10 mouse cellular contexts compared by ENCODE assay signal in genomic region chr13:19698524-19699173, GRCm38 (mm10). TPM values are rescaled to one million over a fixed set of nuclear protein-coding genes. Genes with fewer than 3 reads are reported as not detected.
A peak's percentile ranks its signal among the peaks of the same experiment; 100 is the strongest.
DNase-seq lines count a peak whose midpoint lies in the region; ATAC-seq and TF ChIP-seq lines count a peak whose summit lies in the region.
"Had no signal": no experiment of that assay in that cellular context is flagged by ENCODE, and none has a peak within 500 bp of the region (broad histone marks: within the 10 kb centered on the region; RNA-seq: fewer than 3 reads in every experiment).

No protein-coding gene starts in this region.

- 29% methylated on average over 12 of the region's 12 CpGs for WGBS in forebrain, embryonic 11.5 days
- 33% methylated on average over 12 of the region's 12 CpGs for WGBS in forebrain, embryonic 10.5 days
- 21% methylated on average over 12 of the region's 12 CpGs for WGBS in heart, embryonic 16.5 days
- WGBS in limb, embryonic 14.5 days: 27% methylated on average over 12 of the region's 12 CpGs

- H3K4me2 ChIP-seq in forebrain, embryonic 11.5 days (ENCODE audit: low read depth, low read length, severe bottlenecking): no peak overlapping the region
- peak overlapping the region; percentile 38; the same call in 1 of the 2 replicates for H3K4me2 ChIP-seq in heart, embryonic 16.5 days (ENCODE audit: low read depth, low read length)
- no peak overlapping the region for H3K4me2 ChIP-seq in limb, embryonic 14.5 days (replicated peaks; ENCODE audit: low read depth, low read length, severe bottlenecking)

- H3K27me3 ChIP-seq in forebrain, embryonic 11.5 days (ENCODE audit: control insufficient read depth, insufficient read depth, low read length): no peaks in the 10 kb centered on the region
- H3K27me3 ChIP-seq in forebrain, embryonic 10.5 days (ENCODE audit: poor library complexity, severe bottlenecking): peaks cover 6% of the 10 kb centered on the region
- no peaks in the 10 kb centered on the region for H3K27me3 ChIP-seq in heart, embryonic 16.5 days (ENCODE audit: control insufficient read depth, insufficient read depth, low read length)
- H3K27me3 ChIP-seq in limb, embryonic 14.5 days (ENCODE audit: control insufficient read depth, insufficient read depth, low read length): peaks cover 4% of the 10 kb centered on the region; the same call in 1 of the 2 replicates

- H3K4me1 ChIP-seq in forebrain, embryonic 11.5 days (replicated peaks; ENCODE audit: control insufficient read depth, insufficient read depth, low read length): no peaks in the 10 kb centered on the region; the same call in 1 of the 2 replicates
- H3K4me1 ChIP-seq in forebrain, embryonic 10.5 days: peaks cover 6% of the 10 kb centered on the region
- H3K4me1 ChIP-seq in heart, embryonic 16.5 days (ENCODE audit: control insufficient read depth, insufficient read depth, low read length): peaks cover 3% of the 10 kb centered on the region; the same call in 1 of the 2 replicates
- H3K4me1 ChIP-seq in limb, embryonic 14.5 days (ENCODE audit: control insufficient read depth, insufficient read depth, low read length): no peaks in the 10 kb centered on the region

- intact Hi-C loops in gastrocnemius, postnatal 14 days (cut with DNase I; ENCODE audit: low total_unique reads): loop anchor here (5.0 kb wide), 1 partner anchor 594 kb away; no protein-coding TSS in a partner anchor

- no peaks in the 10 kb centered on the region for H3K36me3 ChIP-seq in forebrain, embryonic 11.5 days (ENCODE audit: control insufficient read depth, insufficient read depth, low read length)
- no peaks in the 10 kb centered on the region for H3K36me3 ChIP-seq in forebrain, embryonic 10.5 days (replicated peaks)
- H3K36me3 ChIP-seq in heart, embryonic 16.5 days (ENCODE audit: control insufficient read depth, insufficient read depth): no peaks in the 10 kb centered on the region
- H3K36me3 ChIP-seq in limb, embryonic 14.5 days (ENCODE audit: control insufficient read depth, insufficient read depth, low read length): no peaks in the 10 kb centered on the region

- TF ChIP-seq POLR2A in limb, embryonic 14.5 days (IDR thresholded peaks at IDR 0.05; ENCODE audit: borderline replicate concordance, extremely low read depth, insufficient read depth, insufficient read length): no peak

- H3K4me3 ChIP-seq in forebrain, embryonic 11.5 days (ENCODE audit: low read depth, low read length): no peak overlapping the region
- no peak overlapping the region for H3K4me3 ChIP-seq in forebrain, embryonic 10.5 days
- no peak overlapping the region for H3K4me3 ChIP-seq in heart, embryonic 16.5 days (ENCODE audit: low read length)
- H3K4me3 ChIP-seq in limb, embryonic 14.5 days (replicated peaks; ENCODE audit: low read length): no peak overlapping the region

- DNase-seq in forebrain, embryonic 11.5 days (ENCODE audit: low spot score): no peak
- DNase-seq in forebrain, embryonic 10.5 days (ENCODE audit: extremely low spot score, low spot score): no peak
- peak; percentile 86 for DNase-seq in 416B (ENCODE audit: low read depth)
- DNase-seq in c-Kit-positive CD71-negative TER-119-negative erythroid progenitor cells, embryonic 14.5 days (ENCODE audit: low read depth): peak; percentile 19
- peak; percentile 77 for DNase-seq in limb, embryonic 14.5 days (ENCODE audit: low spot score)
- DNase-seq in gastrocnemius, postnatal 14 days: no peak

- no peak overlapping the region for H3K9ac ChIP-seq in forebrain, embryonic 11.5 days (ENCODE audit: low read length)
- H3K9ac ChIP-seq in heart, embryonic 16.5 days (ENCODE audit: low read length): no peak overlapping the region
- H3K9ac ChIP-seq in limb, embryonic 14.5 days (ENCODE audit: low read depth, low read length, severe bottlenecking): no peak overlapping the region

- H3K9me3 ChIP-seq in forebrain, embryonic 11.5 days (ENCODE audit: control insufficient read depth, low read length): no peaks in the 10 kb centered on the region
- H3K9me3 ChIP-seq in forebrain, embryonic 10.5 days: no peaks in the 10 kb centered on the region
- no peaks in the 10 kb centered on the region for H3K9me3 ChIP-seq in heart, embryonic 16.5 days (replicated peaks; ENCODE audit: control insufficient read depth, low read length)
- H3K9me3 ChIP-seq in limb, embryonic 14.5 days (ENCODE audit: control insufficient read depth, low read length): no peaks in the 10 kb centered on the region

- no peak overlapping the region for H3K27ac ChIP-seq in forebrain, embryonic 11.5 days (ENCODE audit: low read depth, low read length)
- H3K27ac ChIP-seq in forebrain, embryonic 10.5 days: no peak overlapping the region
- no peak overlapping the region for H3K27ac ChIP-seq in heart, embryonic 16.5 days (ENCODE audit: low read length)
- H3K27ac ChIP-seq in limb, embryonic 14.5 days (replicated peaks; ENCODE audit: low read depth, low read length): no peak overlapping the region
- H3K27ac ChIP-seq: macrophage had no signal

- ATAC-seq in forebrain, embryonic 11.5 days (replicated peaks; ENCODE audit: low FRiP score): peak; percentile 59; the same call in 1 of the 2 replicates
- no peak for ATAC-seq in heart, embryonic 16.5 days (replicated peaks; ENCODE audit: extremely low read depth, insufficient read depth, low FRiP score)
- ATAC-seq in limb, embryonic 14.5 days (ENCODE audit: low FRiP score, low read depth): 0 out of 2 replicates have a peak, but pooled peaks have one; percentile 34
- peak; percentile 48; the same call in 1 of the 2 replicates for ATAC-seq in neutrophil, adult 5-6 weeks (ENCODE audit: extremely low read depth, insufficient number of reproducible peaks, low FRiP score, poor library complexity, severe bottlenecking)

RNA-seq across cellular contexts. Expression of gene Nme8, which starts 1.1 kb away (rescaled TPM):
- polyA plus RNA-seq in forebrain, embryonic 11.5 days (2014; fragmentation: Nextera tagmentation; extraction: Ambion mirVana): not detected in 2 replicates
- not detected in 2 replicates for polyA plus RNA-seq in forebrain, embryonic 10.5 days (2016; fragmentation: Nextera tagmentation; extraction: Ambion mirVana)
- polyA plus RNA-seq in heart, embryonic 16.5 days (2015; fragmentation: Nextera tagmentation; extraction: Ambion mirVana): 0.81 and 0.88 TPM in 2 replicates
- polyA plus RNA-seq in limb, embryonic 14.5 days (2012; rRNA removed): not detected in 2 replicates
- not detected in 2 replicates for polyA plus RNA-seq in limb, embryonic 14.5 days (2014; fragmentation: Nextera tagmentation; extraction: Ambion mirVana)
- total RNA-seq in neutrophil, adult 5-6 weeks (2017): not detected in 2 replicates
- total RNA-seq in gastrocnemius, postnatal 14 days (2021): not detected
- total RNA-seq: adrenal gland, postnatal 36 days had no signal
- polyA plus RNA-seq: macrophage had no signal

Comparison
In these comparisons a context has a peak if more than half of its experiments do, and no peak if none do; other contexts are left out.
1. DNase-seq: peak in 416B (single experiment), c-Kit-positive CD71-negative TER-119-negative erythroid progenitor cells, embryonic 14.5 days (single experiment) and limb, embryonic 14.5 days (single experiment); none in forebrain, embryonic 11.5 days (single experiment), forebrain, embryonic 10.5 days (single experiment) and gastrocnemius, postnatal 14 days (single experiment).